Mouse (Mus musculus): ENCODE measurements around the gene Orai3.
"Not testable (repeated sequence)": the region's sequence is repeated elsewhere in the genome, so short reads cannot be mapped to it uniquely, and the experiment has no call there.

The Orai3 gene

DNA sequence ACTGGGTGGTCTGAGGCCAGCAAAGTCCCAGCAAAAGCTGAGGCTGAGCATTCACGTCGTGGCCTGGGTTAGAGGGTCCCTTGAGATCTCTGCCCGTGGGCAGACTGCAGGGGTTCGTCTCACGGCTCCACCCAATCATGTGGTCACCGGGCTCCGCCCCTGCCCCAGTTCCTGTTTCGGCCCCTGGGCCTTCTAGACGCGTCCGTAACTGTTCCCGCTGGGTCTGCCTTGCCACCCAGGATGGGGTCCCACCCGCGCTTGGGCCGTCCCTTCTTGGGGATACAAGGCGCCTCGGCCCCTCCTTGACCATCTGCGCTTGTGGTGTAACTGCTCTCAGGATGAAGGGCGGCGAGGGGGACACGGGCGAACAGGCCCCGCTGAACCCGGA, at the start of gene Orai3:
TSS of gene Orai3 (plus strand) at position 165 of the 388 bp plus-strand sequence.
- DNase-seq (ENCODE audit: extremely low read depth, low read depth) = peak; percentile 74

DNA sequence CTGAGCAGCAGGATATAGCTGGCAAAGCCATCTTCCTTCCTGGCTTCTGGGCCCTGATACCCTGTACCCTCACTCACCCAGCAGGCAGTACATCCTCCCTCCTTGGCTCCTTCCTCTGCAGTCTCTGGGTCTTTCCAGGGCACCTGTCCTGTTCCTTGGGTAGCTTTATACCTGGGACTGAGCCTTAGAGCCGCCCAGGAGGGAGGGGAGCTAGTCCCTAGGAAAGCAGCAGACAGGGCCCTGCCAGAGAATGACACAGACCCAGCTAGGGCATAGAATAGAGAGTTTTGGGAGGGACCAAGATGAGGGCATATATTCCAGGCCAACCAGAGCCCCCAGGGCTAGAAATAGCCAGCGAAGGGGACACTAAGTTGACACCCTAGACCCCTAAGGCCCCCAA, 44.1 kb upstream of the Orai3 start:
- no peak for DNase-seq (ENCODE audit: extremely low read depth, low read depth)

DNA sequence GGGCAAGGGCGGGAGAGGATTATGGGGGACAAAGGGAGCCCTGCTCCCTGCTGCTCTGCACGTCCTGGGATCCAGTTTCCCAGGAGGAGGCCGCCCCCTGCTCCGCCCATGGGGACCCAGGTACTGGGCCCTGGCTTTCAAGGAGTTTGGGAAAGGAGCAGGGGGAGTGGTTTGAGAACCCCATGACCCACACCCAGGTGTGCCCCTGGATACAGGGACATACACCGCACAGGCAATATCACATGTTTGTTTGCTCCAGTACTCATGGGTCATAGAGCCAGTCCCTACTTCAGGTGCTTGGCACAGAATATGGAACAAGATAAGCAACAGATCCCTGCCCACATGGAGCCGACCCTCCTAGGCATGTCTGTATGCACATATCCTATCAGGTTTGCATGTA, 43.7 kb upstream of the Orai3 start:
- DNase-seq (ENCODE audit: extremely low read depth, low read depth) = no peak

DNA sequence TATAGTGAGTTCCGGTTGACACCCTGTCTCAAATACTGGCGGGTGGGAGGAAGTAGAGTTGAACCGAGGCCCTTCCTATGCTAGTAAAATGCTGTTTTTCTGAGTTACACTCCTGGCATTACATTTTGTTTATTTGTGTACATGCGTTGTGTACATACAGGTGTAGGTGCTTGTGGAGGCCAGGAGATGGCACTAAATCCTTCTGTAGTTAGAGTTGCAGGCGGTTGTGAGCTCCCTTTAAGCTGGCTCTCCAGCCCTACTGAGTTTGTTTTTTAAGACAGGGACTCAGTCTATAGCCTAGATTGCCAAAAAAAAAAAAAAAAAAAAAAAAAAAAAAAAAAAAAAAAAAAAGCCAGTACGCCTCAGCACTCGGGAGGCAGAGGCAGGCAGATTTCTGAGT, 41.7 kb upstream of the Orai3 start:
- no peak for DNase-seq (ENCODE audit: extremely low read depth, low read depth)

DNA sequence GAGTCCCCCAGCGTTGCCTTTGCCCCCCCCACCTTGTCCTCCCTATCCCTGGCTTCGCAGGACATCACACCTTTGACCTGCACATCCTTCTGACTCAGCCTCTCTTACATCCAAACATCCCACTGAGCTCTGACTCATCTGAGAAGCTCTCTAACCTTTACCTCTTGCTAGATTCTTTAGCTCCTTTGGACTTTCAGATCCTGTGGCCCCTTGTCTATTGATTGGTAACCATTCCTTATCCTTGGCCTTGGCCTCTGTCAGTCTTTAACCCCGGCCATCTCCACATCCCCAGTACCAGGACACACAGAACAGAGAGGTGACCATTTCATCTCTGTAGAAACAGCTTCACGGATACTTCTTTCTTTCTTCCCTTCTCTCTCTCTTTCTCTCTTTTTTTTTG, 39.4 kb upstream of the Orai3 start:
- DNase-seq (ENCODE audit: extremely low read depth, low read depth) = no peak

DNA sequence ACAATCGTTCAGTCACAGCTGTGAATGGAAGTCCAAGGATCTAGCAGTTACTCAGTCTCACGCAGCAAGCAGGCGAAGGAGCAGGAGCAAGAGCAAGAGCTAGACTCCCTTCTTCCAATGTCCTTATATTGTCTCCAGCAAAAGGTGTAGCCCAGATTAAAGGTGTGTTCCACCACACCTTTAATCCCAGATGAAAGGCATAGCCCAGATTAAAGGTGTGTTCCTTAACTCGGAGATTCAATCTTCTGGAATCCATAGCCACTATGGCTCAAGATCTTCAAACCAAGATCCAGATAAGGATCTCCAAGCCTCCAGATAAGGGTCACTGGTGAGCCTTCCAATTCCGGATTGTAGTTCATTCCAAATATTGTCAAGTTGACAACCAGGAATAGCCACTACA, 37.5 kb upstream of the Orai3 start, which contains the start of gene Ctf2:
TSS of gene Ctf2 (minus strand) at position 101 of the 400 bp plus-strand sequence.
- not testable (repeated sequence) for DNase-seq (ENCODE audit: extremely low read depth, low read depth)

DNA sequence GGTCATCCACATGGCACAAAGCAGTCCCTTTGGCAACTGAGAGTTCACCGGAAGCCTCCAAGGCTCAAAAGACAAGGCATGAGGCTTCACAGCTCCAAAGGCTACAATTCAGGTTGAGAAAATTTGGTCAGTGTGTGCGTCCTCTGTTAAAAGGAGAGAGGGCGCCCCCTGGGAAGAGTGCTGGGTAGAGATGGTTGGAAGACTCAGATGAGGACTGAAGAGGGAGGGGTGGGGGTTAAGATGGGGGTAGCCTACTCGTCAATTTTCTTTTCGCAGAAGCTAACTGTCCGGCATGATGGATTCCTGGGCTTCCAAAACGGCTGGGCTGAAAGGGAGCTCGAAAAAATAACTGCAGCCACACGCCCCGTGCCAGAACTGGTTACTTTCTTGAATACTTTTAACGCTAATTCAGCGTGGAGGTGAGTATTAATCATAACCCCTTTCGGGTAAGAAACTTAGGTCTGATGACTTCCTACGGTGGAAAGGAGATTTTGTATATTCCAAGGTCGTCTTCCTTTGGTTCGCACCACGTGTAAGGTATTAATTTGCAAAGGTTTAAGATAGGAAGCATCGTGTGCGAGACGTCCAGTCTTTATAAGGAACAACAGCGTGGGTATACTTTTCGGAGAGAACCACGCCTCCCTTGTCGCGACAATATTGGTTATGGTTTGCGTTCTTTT, 25.1 kb upstream of the Orai3 start, which contains the start of gene Fbxl19:
TSS of gene Fbxl19 (plus strand) at position 178 of the 680 bp plus-strand sequence.
- DNase-seq (ENCODE audit: extremely low read depth, low read depth) = peak; percentile 60

DNA sequence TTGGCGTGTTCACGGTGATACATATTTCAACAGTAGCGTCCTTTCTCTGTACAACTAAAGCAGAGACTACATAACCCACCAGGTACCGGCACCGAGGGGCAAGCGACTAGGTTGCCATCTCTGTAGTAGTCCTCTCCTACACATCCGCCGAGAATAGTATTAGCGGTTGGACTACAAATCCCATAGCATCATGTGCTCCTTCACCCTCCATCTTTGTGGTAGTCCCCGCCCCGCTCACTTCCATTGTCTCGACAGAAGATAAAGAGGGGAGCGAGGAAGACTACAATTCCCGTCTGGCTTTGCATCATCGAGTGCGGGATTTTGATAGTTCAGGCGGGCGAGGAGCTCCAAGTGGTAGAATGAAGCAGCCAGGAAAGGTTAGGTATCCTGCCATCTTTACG, 24.4 kb upstream of the Orai3 start:
- DNase-seq (ENCODE audit: extremely low read depth, low read depth) = peak; percentile 96

DNA sequence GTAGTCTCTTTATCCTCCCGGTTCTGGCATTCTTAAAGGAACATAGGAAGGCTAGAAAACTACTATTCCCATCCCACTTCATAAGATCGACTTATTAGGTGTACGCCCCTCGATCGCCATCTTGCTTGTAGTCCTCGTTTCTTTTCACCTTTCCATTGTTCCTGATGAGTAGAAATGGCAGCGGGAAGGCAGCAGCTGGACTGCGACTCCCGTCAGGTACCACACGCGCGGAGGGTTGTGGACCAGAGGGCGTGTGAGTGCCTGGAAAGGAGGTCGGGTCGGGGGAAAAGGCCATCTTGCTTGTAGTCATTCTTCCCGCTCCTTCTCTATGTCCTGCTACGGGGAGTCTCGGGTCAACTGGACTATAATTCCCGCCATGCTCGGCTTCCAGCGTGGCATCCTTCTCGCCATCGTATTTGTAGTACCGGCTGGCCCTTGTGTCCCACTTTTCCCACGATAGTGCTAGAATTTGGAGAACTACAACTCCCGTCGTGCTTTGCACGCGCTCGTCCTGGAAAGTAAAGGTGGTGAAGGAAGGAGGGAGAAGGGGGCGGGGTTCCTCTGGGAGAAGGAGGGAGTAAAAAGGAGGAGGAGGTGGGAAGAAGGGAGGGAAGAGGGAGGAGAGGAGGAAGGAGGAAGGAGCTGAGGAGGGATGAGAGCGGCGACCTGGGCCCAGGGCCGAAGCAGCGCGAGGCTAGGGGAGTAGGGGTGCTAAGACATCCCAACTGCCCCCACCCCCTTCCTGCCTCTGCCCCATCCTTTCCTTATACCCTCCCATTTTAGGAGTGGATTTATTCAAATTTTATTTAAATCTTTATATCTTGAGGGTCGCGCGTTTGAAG, 23.7 kb upstream of the Orai3 start:
- DNase-seq (ENCODE audit: extremely low read depth, low read depth) = peak; percentile 90

DNA sequence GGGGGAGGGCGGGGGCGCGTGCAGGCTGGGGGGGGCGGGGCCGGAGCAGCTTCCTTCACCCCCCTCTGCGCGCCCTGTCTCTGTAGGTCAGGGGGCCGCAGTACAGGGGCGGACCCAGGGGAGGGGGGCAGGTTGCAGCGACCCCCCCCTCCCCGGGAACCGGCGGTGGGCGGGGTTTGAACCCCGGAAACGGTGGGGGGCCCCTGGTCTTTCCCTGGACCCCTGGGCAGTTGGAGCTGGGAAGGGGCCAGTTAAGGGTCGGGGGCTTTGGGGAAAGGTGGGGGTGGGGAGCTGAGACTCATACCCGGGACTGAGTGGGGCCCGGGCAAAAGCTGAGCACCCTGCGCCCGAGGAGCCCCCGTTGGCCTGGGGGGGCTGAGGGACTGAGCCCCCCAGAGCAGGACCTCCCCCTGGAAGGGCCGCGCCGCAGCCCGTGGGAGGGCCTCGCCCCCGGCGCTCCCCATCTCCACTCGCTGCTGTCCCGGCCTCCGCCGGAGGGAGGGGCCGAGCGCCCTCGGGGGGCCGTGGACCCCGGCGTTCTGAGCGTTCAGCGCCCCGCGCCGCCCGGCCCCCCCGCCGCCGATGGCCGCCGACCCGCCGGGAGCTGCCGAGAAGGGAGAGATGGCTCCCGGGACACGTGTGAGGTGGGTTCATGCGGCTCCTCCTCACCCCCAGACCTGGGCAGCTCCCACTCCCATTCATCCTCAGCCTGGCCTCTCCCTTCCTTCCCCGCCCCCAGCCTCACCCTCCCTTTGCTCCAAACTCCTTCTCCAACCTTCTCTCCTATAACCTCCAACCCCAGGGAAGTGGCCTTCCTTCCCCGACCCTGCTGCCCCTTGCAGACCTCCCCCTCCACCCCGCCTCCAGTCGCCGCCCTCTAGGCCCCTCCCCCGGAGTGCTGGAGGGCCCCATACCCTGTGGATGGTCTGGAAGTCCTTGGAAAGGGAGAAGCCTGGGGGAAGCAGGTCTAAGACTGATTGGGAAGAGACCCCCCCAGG, 22.8 kb upstream of the Orai3 start:
- DNase-seq (ENCODE audit: extremely low read depth, low read depth) = no peak

DNA sequence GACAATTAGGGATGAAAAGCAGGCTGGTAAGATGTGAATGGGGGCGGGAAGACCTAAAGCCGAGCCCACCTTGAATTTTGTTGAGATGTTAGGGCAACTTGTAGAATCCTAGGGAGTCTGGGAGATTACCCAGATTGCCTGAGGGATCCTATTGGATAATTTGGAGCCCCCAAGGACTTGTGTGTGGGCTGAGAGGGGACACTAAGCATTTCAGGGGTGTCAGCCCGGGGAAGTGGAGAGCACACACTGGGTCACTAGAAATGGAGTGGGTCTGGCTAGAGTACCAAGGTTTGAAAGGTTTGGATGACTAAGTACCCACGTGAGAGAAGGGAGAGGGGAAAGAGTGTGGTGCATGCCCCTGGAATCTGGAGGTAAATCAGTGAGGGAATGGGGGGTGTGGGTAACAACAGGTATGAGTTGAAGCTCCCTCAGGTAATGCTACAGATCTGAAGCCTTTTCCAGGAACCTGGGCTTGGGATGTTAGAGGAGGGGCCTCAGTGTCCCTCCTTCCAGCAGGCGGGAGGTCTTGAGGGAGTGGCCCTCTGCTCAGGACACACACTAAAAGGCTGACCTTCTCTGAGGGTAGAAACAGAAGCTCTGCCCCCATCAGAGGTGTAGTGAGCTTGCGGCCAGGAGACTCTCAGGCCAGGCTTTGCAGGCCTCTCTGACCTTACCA, 21.9 kb upstream of the Orai3 start:
- DNase-seq (ENCODE audit: extremely low read depth, low read depth) = no peak

DNA sequence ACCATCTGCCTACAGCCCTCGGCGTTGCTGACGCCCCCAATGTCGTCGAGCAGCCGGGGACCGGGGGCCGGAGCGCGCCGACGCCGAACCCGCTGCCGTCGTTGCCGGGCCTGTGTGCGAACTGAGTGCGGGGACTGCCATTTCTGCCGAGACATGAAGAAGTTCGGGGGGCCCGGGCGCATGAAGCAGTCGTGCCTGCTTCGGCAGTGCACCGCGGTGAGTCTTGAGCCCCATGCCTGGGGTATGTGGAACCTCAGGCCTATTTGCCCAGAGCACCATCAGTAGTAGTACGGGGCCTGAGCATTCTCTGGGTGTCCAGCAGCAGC, 21.4 kb upstream of the Orai3 start:
- DNase-seq (ENCODE audit: extremely low read depth, low read depth) = no peak

DNA sequence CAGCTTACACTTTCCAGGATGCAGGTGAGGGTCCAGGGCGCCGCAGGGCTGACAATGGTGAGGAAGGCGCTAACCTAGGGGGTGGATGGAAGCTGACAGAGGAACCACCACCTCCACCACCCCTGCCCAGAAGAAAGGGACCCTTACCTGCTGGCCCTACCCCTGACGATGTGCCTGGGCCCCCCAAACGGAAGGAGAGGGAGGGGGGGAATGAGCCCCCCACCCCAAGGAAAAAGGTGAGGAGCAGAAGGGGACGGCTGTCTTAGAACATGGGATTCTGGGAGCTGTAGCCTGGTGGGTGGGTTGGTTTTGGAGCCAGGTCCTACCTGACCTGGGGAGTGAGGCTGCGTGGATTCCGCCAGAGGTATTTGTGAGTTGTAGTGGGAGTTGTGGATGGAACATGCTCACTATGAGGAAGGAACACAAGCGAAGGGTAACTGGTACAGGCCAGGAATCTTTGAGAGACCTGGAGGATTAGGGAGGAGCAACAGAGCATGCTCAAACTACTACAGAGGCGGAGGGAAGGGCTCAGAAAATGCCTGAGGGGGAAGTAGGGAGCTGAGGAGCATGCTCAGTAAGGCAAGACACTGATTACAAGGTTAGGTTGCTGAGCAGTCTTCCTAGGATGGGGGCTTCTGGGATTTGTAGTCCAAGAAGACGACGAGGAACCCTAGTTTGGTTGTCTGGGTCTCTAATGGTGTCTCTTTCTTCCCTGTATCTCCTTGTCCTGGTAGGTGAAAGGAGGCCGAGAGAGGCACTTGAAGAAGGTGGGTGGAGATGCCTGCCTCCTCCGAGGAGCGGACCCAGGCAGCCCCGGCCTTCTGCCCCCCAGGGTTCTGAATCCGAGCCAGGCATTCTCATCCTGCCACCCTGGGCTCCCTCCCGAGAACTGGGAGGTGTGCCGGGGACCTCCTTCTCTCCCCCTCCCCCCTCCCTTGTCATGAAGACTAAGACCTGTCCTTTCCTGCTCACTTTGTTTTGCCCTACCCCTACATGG, 19.2 kb upstream of the Orai3 start:
- DNase-seq (ENCODE audit: extremely low read depth, low read depth) = no peak

DNA sequence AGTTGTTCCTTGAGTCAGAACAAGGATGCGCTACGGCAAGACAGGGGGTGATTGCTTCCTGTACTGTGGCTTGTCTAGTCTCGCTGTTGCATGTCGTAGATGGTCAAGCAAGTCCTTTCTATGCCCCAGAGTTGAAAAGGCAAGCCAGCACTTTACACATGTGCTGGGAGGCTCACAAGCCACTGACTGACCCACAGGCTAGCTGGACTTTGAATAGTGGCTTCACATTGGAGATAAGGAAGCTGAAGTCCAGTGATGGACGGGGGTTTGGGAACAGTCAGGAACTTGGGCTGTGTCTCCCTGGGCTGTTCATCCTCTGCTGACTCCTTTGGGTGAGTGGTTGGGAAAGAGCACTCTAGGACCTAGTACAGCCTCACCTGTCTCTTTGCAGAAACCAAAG, 18.0 kb upstream of the Orai3 start:
- no peak for DNase-seq (ENCODE audit: extremely low read depth, low read depth)

DNA sequence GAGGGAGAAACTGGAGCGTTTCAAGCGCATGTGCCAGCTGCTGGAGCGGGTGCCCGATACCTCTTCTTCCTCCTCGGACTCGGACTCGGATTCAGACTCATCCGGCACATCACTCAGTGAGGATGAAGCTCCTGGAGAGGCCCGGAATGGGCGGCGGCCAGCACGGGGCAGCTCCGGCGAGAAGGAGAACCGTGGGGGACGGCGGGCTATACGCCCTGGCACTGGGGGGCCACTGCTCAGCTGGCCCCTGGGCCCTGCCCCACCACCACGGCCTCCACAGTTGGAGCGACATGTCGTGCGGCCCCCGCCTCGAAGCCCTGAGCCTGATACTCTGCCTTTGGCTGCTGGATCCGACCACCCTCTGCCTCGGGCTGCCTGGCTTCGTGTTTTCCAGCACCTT, 17.5 kb upstream of the Orai3 start:
- no peak for DNase-seq (ENCODE audit: extremely low read depth, low read depth)

DNA sequence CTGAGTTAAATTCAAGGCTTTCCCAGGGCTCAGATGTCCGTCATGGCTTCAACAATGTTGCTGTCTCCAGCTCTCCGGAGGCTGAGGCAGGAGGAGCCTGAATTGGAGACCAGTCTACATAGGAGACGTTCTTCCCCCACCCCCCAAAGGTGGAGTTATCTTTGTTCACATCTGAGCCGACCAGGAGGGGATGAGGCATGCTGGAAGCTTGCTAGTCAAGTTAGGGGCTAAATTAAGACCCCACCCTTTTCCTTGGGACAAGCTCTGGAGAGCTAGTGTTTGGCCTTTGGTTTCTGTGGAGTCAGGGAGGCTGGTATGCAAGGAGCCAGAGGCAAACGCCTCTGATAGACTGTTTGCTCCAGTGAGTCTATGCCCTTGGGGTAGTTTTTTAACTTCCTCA, 16.5 kb upstream of the Orai3 start:
- DNase-seq (ENCODE audit: extremely low read depth, low read depth) = no peak

DNA sequence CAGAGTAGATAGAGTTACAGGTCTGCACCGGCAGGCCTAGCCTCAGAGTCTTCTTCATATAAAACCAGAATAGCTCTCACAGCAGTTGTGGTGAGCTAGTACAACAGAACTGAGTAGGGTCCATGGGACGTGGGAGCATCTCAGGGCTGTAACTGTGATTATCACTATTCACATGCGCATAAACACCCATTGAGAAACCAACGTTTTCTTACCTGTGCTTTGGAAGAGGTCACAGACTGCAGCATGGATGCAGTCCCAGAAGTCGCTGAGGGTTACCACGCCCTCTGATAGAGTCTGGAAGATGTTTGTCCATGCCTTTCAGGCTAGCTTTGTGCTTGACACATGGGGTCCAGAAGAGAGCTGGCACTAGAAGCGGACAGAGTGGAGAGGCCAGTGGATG, 15.9 kb upstream of the Orai3 start:
- DNase-seq (ENCODE audit: extremely low read depth, low read depth) = no peak

DNA sequence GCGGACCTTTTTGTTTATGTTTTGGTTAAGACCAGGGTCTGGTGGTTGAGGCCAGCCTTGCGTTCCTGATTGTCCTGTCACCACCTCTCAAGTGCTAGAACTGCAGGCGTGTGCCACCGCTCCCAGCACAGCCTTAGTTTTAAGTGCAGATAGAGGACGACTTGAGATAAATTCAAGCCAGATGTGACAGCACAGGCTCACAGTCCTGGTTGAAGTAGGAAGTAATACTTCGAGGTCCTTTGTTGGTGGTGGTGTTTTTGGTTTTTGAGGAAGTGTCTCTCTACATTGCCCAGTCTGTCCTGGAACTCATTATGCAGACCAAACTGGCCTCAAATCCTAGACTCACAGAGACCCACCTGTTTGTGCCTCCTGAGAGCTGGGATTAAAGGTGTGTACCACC, 9.9 kb upstream of the Orai3 start:
- DNase-seq (ENCODE audit: extremely low read depth, low read depth) = peak; percentile 77

DNA sequence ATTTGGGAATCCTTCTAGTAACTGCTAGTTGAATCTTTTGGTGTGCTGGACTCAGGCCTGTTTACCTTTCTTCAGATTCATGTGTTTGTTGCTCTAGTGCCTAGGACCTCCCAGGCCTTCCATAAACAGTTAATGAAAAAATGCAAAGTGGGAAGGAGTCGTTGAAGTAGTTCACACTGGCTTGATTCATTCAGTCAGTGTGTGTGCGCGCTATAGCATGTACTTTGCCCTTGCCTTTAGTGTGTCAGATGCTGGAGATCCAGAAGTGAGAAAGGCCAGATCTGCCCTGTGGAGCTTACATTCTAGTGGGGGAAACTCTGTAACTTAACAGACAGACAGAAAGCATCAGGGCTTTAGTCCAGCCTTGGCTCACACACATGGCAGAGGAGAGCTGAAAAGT, 9.1 kb upstream of the Orai3 start:
- no peak for DNase-seq (ENCODE audit: extremely low read depth, low read depth)

DNA sequence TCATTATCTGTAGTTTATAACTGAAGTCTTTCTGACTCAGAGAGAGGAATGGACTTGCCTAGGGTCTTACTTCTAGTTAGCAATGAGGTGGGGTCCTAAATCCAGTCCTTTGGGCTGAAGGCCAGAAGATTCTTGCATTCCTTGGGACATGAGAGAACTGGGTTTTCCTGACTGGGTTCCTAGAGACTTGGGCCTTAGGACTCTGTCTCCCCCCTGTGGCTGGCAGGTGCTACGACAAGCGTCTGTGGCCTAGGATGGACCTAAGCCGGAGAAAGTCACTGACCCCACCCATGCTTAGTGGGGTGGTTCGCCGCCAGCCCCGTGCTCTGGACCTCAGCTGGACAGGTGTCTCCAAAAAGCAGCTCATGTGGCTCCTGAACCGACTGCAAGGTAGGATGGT, 8.6 kb upstream of the Orai3 start:
- no peak for DNase-seq (ENCODE audit: extremely low read depth, low read depth)
